Mouse (Mus musculus): ENCODE results near the gene Npc1l1. TPM values are rescaled to one million over a fixed set of nuclear protein-coding genes. Genes with fewer than 3 reads are reported as not detected.

Npc1l1 gene
- polyA plus RNA-seq, 2 experiments = 0.23 to 0.25 TPM

DNA sequence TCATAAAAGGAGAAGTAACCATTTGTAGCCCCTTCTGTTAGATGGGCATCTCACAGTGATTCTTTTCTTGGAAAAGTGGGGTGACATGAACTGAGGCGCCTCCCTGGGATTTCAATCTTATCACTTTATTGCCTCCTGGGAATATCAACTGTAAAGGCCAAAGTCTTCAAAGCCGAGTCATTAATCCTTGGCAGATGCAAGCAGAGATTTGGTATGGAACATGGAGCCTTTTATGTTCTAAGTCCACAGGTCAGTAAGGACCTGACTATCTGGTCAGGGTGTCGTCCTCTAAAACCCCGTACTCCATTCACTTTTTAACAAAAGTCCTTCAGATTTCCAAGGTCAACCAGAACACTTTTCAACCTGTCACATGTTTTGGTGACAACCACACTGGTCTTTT, 22.9 kb upstream of the Npc1l1 start:
- ATAC-seq (ENCODE audit: low FRiP score, low read depth) (no peak), DNase-seq (ENCODE audit: low spot score) (no peak)
- Histone ChIP-seq H3K27ac (replicated peaks; ENCODE audit: low read depth, low read length) (no peak overlapping the region), H3K4me3 (replicated peaks; ENCODE audit: low read length) (no peak overlapping the region), H3K36me3 (ENCODE audit: control insufficient read depth, insufficient read depth, low read length) (peaks cover 6% of the 10 kb centered on the region), H3K9ac (ENCODE audit: low read depth, low read length, severe bottlenecking) (no peak overlapping the region), H3K9me3 (ENCODE audit: control insufficient read depth, low read length) (no peaks in the 10 kb centered on the region), H3K4me2 (replicated peaks; ENCODE audit: low read depth, low read length, severe bottlenecking) (no peak overlapping the region), H3K4me1 (ENCODE audit: control insufficient read depth, insufficient read depth, low read length) (no peaks in the 10 kb centered on the region), H3K27me3 (ENCODE audit: control insufficient read depth, insufficient read depth, low read length) (no peaks in the 10 kb centered on the region)
- no peak for TF ChIP-seq POLR2A (IDR thresholded peaks at IDR 0.05; ENCODE audit: borderline replicate concordance, extremely low read depth, insufficient read depth, insufficient read length)
- 87% methylated on average over 4 of the region's 4 CpGs for WGBS

DNA sequence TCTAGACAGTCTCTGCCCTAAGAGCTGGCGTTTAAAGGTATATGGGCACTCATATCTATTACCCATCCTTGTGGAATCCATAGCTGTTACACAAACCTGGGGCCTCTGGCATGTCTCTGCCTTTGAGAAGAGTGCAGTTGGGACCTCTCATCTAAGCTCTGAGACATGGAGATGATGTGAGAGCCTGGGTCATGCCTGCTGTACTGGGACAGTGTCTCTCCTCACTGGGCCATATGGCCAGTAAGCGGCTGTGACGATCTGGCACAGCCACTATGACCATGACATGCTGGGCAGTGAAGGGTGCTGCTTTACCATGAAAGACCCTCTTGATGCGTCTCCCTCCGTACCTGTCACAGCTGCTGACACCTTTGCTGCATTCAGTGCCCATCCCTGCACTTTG, 22.3 kb upstream of the Npc1l1 start:
- H3K36me3 ChIP-seq (ENCODE audit: control insufficient read depth, insufficient read depth, low read length) = peaks cover under 1% of the 10 kb centered on the region; the same call in 1 of the 2 replicates
- no peaks in the 10 kb centered on the region for H3K27me3 ChIP-seq (ENCODE audit: control insufficient read depth, insufficient read depth, low read length)
- no peak for DNase-seq (ENCODE audit: low spot score)
- no peak overlapping the region for H3K27ac ChIP-seq (replicated peaks; ENCODE audit: low read depth, low read length)
- 86% methylated on average over 5 of the region's 5 CpGs for WGBS
- H3K4me3 ChIP-seq (replicated peaks; ENCODE audit: low read length) = no peak overlapping the region
- TF ChIP-seq POLR2A (IDR thresholded peaks at IDR 0.05; ENCODE audit: borderline replicate concordance, extremely low read depth, insufficient read depth, insufficient read length) = no peak
- no peak overlapping the region for H3K4me2 ChIP-seq (replicated peaks; ENCODE audit: low read depth, low read length, severe bottlenecking)
- no peak for ATAC-seq (ENCODE audit: low FRiP score, low read depth)
- no peaks in the 10 kb centered on the region for H3K4me1 ChIP-seq (ENCODE audit: control insufficient read depth, insufficient read depth, low read length)
- no peaks in the 10 kb centered on the region for H3K9me3 ChIP-seq (ENCODE audit: control insufficient read depth, low read length)
- no peak overlapping the region for H3K9ac ChIP-seq (ENCODE audit: low read depth, low read length, severe bottlenecking)

DNA sequence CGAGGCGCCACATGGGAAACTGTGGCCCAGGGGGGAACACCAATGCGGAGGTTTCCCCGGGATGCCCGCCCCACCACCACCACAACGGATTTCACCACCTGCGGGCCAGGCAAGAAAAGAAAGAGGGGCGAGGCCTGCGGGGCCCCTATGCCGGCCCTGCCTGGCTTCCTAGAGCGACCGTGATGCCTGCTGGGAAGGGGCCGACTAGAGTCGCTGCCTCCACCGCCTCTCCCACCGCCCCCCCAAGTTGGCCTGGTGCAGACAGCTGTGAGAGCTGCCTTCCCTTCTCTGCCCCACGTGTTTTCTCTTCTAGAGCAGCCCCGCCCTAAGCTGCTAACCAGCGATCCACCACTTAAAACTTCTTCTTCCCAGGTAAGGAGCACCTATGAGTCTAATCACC, 14.8 kb upstream of the Npc1l1 start:
- Histone ChIP-seq H3K27ac (replicated peaks; ENCODE audit: low read depth, low read length) (no peak overlapping the region), H3K4me1 (ENCODE audit: control insufficient read depth, insufficient read depth, low read length) (no peaks in the 10 kb centered on the region), H3K4me3 (replicated peaks; ENCODE audit: low read length) (no peak overlapping the region), H3K4me2 (replicated peaks; ENCODE audit: low read depth, low read length, severe bottlenecking) (no peak overlapping the region), H3K9ac (ENCODE audit: low read depth, low read length, severe bottlenecking) (no peak overlapping the region), H3K36me3 (ENCODE audit: control insufficient read depth, insufficient read depth, low read length) (no peaks in the 10 kb centered on the region), H3K27me3 (ENCODE audit: control insufficient read depth, insufficient read depth, low read length) (no peaks in the 10 kb centered on the region), H3K9me3 (ENCODE audit: control insufficient read depth, low read length) (no peaks in the 10 kb centered on the region)
- no peak for DNase-seq (ENCODE audit: low spot score)
- no peak for ATAC-seq (ENCODE audit: low FRiP score, low read depth)
- no peak for TF ChIP-seq POLR2A (IDR thresholded peaks at IDR 0.05; ENCODE audit: borderline replicate concordance, extremely low read depth, insufficient read depth, insufficient read length)
- 55% methylated on average over 16 of the region's 19 CpGs for WGBS

DNA sequence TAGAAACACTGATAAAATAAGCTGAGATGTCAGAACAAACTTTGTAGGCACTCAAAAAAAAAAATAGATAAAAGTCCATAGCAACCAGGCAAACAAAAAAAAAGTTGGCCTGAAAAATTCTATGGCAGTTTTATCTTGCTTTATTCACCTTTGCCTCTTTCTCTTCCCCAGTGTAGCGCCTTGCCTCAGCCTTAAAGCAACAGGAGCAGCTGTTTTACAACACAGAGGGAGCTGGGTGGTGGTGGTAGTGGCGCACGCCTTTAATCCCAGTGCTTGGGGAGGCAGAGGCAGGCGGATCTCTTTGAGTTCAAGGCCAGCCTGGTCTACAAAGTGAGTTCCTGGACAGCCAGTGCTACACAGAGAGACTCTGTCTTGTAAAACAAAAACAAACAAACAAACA, 3.1 kb upstream of the Npc1l1 start:
- WGBS = 85% methylated on average over 4 of the region's 4 CpGs
- Histone ChIP-seq H3K9ac (ENCODE audit: low read depth, low read length, severe bottlenecking) (no peak overlapping the region), H3K4me2 (replicated peaks; ENCODE audit: low read depth, low read length, severe bottlenecking) (no peak overlapping the region), H3K4me1 (ENCODE audit: control insufficient read depth, insufficient read depth, low read length) (no peaks in the 10 kb centered on the region), H3K27ac (replicated peaks; ENCODE audit: low read depth, low read length) (no peak overlapping the region), H3K9me3 (ENCODE audit: control insufficient read depth, low read length) (no peaks in the 10 kb centered on the region), H3K36me3 (ENCODE audit: control insufficient read depth, insufficient read depth, low read length) (no peaks in the 10 kb centered on the region), H3K27me3 (ENCODE audit: control insufficient read depth, insufficient read depth, low read length) (no peaks in the 10 kb centered on the region), H3K4me3 (replicated peaks; ENCODE audit: low read length) (no peak overlapping the region)
- DNase-seq (ENCODE audit: low spot score) (no peak), ATAC-seq (ENCODE audit: low FRiP score, low read depth) (no peak)
- no peak for TF ChIP-seq POLR2A (IDR thresholded peaks at IDR 0.05; ENCODE audit: borderline replicate concordance, extremely low read depth, insufficient read depth, insufficient read length)

DNA sequence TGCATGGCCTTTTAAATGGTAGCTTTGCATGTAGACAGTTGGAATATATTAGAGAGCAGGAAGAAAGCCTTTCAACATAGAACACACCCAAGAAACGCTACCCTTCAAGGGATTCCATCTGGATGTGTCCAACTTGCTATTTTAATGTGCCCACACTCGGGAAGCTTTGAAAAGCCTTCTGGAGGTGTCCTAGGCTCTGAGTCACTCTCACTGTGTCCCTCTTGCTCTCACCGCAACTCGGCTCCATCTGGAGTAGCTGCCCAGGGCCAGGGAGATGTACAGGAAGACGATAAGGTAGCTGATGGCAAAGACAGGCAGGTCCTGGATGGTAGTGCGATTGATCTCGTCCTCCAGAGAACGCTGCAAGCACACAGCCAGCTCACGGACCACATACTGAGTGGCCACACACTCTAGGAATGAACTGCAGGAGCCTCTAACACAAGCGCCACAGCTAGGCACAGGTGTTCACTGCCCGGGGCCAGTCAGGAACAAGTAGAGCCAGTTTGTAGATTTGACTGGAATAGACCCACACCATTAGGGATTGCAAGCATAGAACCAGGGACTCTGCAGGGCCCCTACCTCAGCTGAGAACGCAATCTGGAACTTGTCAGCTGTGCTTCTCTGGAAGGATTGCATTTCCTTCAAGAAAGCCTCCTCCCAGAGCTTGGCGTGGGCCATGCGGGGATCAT, 5.3 kb downstream of the Npc1l1 start:
- no peak overlapping the region for H3K9ac ChIP-seq (ENCODE audit: low read depth, low read length, severe bottlenecking)

More for the DNA sequence above, 5.3 kb downstream of the Npc1l1 start:
- TF ChIP-seq POLR2A (IDR thresholded peaks at IDR 0.05; ENCODE audit: borderline replicate concordance, extremely low read depth, insufficient read depth, insufficient read length) = no peak
- 74% methylated on average over 14 of the region's 14 CpGs for WGBS
- no peaks in the 10 kb centered on the region for H3K36me3 ChIP-seq (ENCODE audit: control insufficient read depth, insufficient read depth, low read length)
- DNase-seq (ENCODE audit: low spot score) = no peak
- H3K4me2 ChIP-seq (replicated peaks; ENCODE audit: low read depth, low read length, severe bottlenecking) = no peak overlapping the region
- no peaks in the 10 kb centered on the region for H3K27me3 ChIP-seq (ENCODE audit: control insufficient read depth, insufficient read depth, low read length)
- ATAC-seq (ENCODE audit: low FRiP score, low read depth) = no peak
- H3K27ac ChIP-seq (replicated peaks; ENCODE audit: low read depth, low read length) = no peak overlapping the region
- H3K9me3 ChIP-seq (ENCODE audit: control insufficient read depth, low read length) = no peaks in the 10 kb centered on the region
- H3K4me3 ChIP-seq (replicated peaks; ENCODE audit: low read length) = no peak overlapping the region
- H3K4me1 ChIP-seq (ENCODE audit: control insufficient read depth, insufficient read depth, low read length) = no peaks in the 10 kb centered on the region

All from limb, embryonic 14.5 days (tissue).